Mouse (Mus musculus) left cerebral cortex, adult 11 months (tissue): ENCODE results near the gene H2-Ob.

Experiments used
- DNase-seq: peaks from one replicate; pipeline ENCODE4 v3.0.0; 2022; ENCODE audit warnings: low spot score

Gene H2-Ob

GRCm38 (mm10) chr17:34238706-34239105 is at the start of gene H2-Ob:
H2-Ob (plus strand) TSS chr17:34238903.
- peak; percentile 55 for DNase-seq

- no peak for DNase-seq
These were observed 49.7 kb upstream of the H2-Ob start for GRCm38 (mm10) chr17:34188986-34189385.

- DNase-seq, result no peak
These were observed 45.9 kb upstream of the H2-Ob start for GRCm38 (mm10) chr17:34192852-34193251.

GRCm38 (mm10) chr17:34193468-34193867 is 45.2 kb upstream of the H2-Ob start:
- DNase-seq, result no peak

GRCm38 (mm10) chr17:34194723-34195122 is 44.0 kb upstream of the H2-Ob start:
- no peak for DNase-seq

GRCm38 (mm10) chr17:34196491-34196890 is 42.2 kb upstream of the H2-Ob start:
- no peak for DNase-seq

GRCm38 (mm10) chr17:34196941-34197894 is 41.5 kb upstream of the H2-Ob start, which contains the start of gene Psmb8:
Psmb8 (plus strand) TSS chr17:34197721.
- peak; percentile 84 for DNase-seq

GRCm38 (mm10) chr17:34197904-34198520 is 40.7 kb upstream of the H2-Ob start:
- DNase-seq, result no peak

GRCm38 (mm10) chr17:34198521-34198912 is 40.2 kb upstream of the H2-Ob start:
- no peak for DNase-seq

GRCm38 (mm10) chr17:34199050-34199619 is 39.6 kb upstream of the H2-Ob start:
- no peak for DNase-seq

- DNase-seq, result no peak
These were observed 38.7 kb upstream of the H2-Ob start for GRCm38 (mm10) chr17:34200047-34200446.

- no peak for DNase-seq
These were observed 37.8 kb upstream of the H2-Ob start for GRCm38 (mm10) chr17:34200772-34201505.

- DNase-seq, result no peak
These were observed 37.1 kb upstream of the H2-Ob start for GRCm38 (mm10) chr17:34201506-34202055.

- no peak for DNase-seq
These were observed 35.8 kb upstream of the H2-Ob start for GRCm38 (mm10) chr17:34202760-34203442.

- DNase-seq, result no peak
These were observed 35.3 kb upstream of the H2-Ob start, which contains the start of gene Tap2 for GRCm38 (mm10) chr17:34203444-34203843. Tap2 (plus strand) TSS chr17:34203527.

GRCm38 (mm10) chr17:34204303-34205010 is 34.2 kb upstream of the H2-Ob start:
- peak; percentile 71 for DNase-seq

GRCm38 (mm10) chr17:34205021-34205745 is 33.5 kb upstream of the H2-Ob start:
- no peak for DNase-seq

GRCm38 (mm10) chr17:34205746-34206176 is 32.9 kb upstream of the H2-Ob start:
- no peak for DNase-seq

- DNase-seq, result no peak
These were observed 32.0 kb upstream of the H2-Ob start for GRCm38 (mm10) chr17:34206731-34207130.

GRCm38 (mm10) chr17:34207456-34207855 is 31.2 kb upstream of the H2-Ob start:
- no peak for DNase-seq
